Mouse (Mus musculus) kidney, postnatal 0 days (tissue): Measurements from ENCODE around the gene Bcar1. TPM values are rescaled to one million over a fixed set of nuclear protein-coding genes. Genes with fewer than 3 reads are reported as not detected.
A peak's percentile ranks its signal among the peaks of the same experiment; 100 is the strongest.

Source experiments
- ATAC-seq: fragments of 200-750 bp; cut with Nextera tagmentation; replicated peaks from 2 replicates; pipeline ENCODE4 v1.8.0; 2017; ENCODE audit warnings: low read depth, moderate number of reproducible peaks, moderate TSS enrichment, moderate library complexity; ENCODE audit not compliant: low FRiP score
- DNase-seq: peaks from one replicate; pipeline ENCODE4 v3.0.0-alpha.2; 2016; ENCODE audit warnings: low spot score
- H3K27ac ChIP-seq: fragments of 300-500 bp; sonication (generic); 2 replicates; pipeline ENCODE4 v1.5.1; 2014; ENCODE audit warnings: mild to moderate bottlenecking
- H3K27me3 ChIP-seq: fragments of 300-500 bp; sonication (generic); 2 replicates; pipeline ENCODE4 v1.6.1; 2014; ENCODE audit warnings: low read length, mixed read lengths; ENCODE audit not compliant: insufficient read depth
- H3K36me3 ChIP-seq: fragments of 300-500 bp; sonication (generic); 2 replicates; pipeline ENCODE4 v1.6.1; 2014; ENCODE audit warnings: low read length, mixed read lengths; ENCODE audit not compliant: insufficient read depth
- H3K4me1 ChIP-seq: fragments of 300-500 bp; sonication (generic); replicated peaks from 2 replicates; pipeline ENCODE4 v1.6.1; 2014; ENCODE audit warnings: antibody characterized with exemption, low read length, mixed read lengths; ENCODE audit not compliant: insufficient read depth
- H3K4me2 ChIP-seq: fragments of 300-500 bp; sonication (generic); 2 replicates; pipeline ENCODE4 v1.6.1; 2014; ENCODE audit warnings: mild to moderate bottlenecking, low read length, moderate library complexity, mixed read lengths
- H3K4me3 ChIP-seq: fragments of 300-500 bp; sonication (generic); replicated peaks from 2 replicates; pipeline ENCODE4 v1.5.1; 2014; ENCODE audit warnings: low read depth, low read length
- H3K9ac ChIP-seq: fragments of 300-500 bp; sonication (generic); 2 replicates; pipeline ENCODE4 v1.6.1; 2014; ENCODE audit warnings: low read depth, low read length
- H3K9me3 ChIP-seq: fragments of 300-500 bp; sonication (generic); replicated peaks from 2 replicates; pipeline ENCODE4 v1.6.1; 2016; ENCODE audit warnings: low read length, inconsistent platforms, mixed read lengths
- CTCF ChIP-seq: IDR thresholded peaks from 2 replicates; pipeline ENCODE4 v1.5.1; 2016; ENCODE audit warnings: antibody characterized with exemption, low read depth, mild to moderate bottlenecking, moderate library complexity
- WGBS: fragments of 180-500 bp; shearing (Covaris S2); extraction: QIAGEN DNeasy Blood & Tissue Kit; methylation state at CpG from one replicate; pipeline ENCODE4 v1.1.7; 2014; 5-methylcytosine and 5-hydroxymethylcytosine counted together
- polyA plus RNA-seq: library from polyadenylated mRNA; unstranded; fragments of >200 nt; fragmentation: Nextera tagmentation; extraction: Ambion mirVana; gene quantifications from 2 replicates; pipeline ENCODE4 v1.2.1, GENCODE M21; 2015

Bcar1 gene
- polyA plus RNA-seq, 1 experiment from 2014 or later = 49.1 TPM

DNA sequence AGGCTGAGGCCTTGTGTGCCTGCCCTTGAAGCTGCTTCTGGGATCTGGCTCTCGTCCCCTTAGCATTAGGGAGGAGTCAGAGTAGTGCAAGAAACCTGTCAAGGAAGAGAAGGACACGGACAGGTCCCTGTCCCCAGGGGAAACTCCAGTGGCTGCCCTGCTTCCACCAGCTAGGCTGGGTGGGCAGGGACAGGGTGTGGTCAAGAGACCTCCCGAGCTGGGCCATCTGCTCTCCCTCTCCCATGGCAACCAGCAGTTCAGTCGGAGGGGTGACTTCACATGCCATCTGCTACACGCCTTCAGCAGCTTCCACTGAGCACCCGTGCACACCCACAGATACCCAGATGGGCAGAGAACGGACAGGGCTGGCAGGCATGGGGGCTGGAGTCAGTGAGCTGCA is 7.3 kb downstream of the Bcar1 start:
- Histone ChIP-seq H3K27ac (peak overlapping the region; percentile 93), H3K4me2 (no peak overlapping the region), H3K4me3 (no peak overlapping the region), H3K27me3 (no peaks in the 10 kb centered on the region), H3K4me1 (peaks cover 77% of the 10 kb centered on the region), H3K36me3 (no peaks in the 10 kb centered on the region), H3K9ac (no peak overlapping the region), H3K9me3 (no peaks in the 10 kb centered on the region)
- DNase-seq (no peak), ATAC-seq (no peak)
- TF ChIP-seq CTCF = no peak
- 30% methylated on average over 7 of the region's 7 CpGs for WGBS

DNA sequence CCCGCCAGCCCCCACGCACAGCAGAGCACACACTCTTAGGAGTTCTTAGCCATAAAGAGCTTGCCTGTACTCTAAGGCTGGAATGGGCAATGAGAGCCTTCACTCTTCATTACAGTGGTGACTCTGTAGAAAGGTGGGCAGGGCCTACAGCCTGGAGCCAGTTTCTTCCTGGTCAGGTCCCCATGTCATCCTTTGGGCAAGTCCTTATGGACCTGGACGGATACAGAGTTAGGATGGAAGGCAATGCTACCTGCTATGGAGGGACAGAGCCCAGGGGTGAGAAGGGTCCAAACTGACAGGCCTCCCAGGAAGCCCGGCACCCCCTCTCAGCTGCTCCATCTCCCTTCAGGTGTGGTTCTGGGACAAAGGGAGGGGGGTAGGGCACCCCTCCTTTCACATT is 7.8 kb downstream of the Bcar1 start:
- Histone ChIP-seq H3K36me3 (no peaks in the 10 kb centered on the region), H3K9me3 (no peaks in the 10 kb centered on the region), H3K27me3 (no peaks in the 10 kb centered on the region), H3K9ac (no peak overlapping the region), H3K4me1 (peaks cover 76% of the 10 kb centered on the region), H3K27ac (peak overlapping the region; percentile 93), H3K4me3 (no peak overlapping the region), H3K4me2 (peak overlapping the region; percentile 88)
- no peak for DNase-seq
- 63% methylated on average over 4 of the region's 4 CpGs for WGBS
- no peak for TF ChIP-seq CTCF
- ATAC-seq = no peak

DNA sequence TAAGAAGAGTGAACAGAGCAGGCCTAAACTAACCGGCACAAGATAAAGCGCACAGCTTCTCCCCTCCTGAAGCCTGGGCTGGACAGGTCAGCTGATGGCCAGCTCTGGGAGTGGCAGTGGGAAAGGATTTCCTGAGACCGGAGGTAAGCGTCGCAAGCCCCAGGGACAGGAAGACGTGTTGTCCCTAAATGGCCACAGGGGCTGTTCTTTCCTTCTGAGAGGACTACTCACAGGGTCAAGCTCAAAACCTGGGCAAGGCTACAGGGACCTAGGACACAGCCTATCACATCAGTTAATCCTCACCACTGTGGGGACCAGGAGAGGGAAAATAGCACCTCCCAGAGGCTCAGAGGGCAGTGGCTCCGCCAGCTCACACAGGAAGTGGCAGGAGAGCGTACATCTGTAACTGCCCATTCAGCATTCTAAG is 8.3 kb downstream of the Bcar1 start:
- ATAC-seq = no peak
- H3K27ac ChIP-seq = peak overlapping the region; percentile 93
- no peak overlapping the region for H3K4me3 ChIP-seq
- peaks cover 76% of the 10 kb centered on the region for H3K4me1 ChIP-seq
- H3K27me3 ChIP-seq = no peaks in the 10 kb centered on the region
- WGBS = 39% methylated on average over 8 of the region's 8 CpGs
- no peaks in the 10 kb centered on the region for H3K36me3 ChIP-seq
- H3K9ac ChIP-seq = 0 out of 2 replicates have a peak overlapping the region, but pooled peaks have one; percentile 15
- DNase-seq = peak; percentile 61
- peak; percentile 49 for TF ChIP-seq CTCF
- H3K4me2 ChIP-seq = peak overlapping the region; percentile 88
- H3K9me3 ChIP-seq = no peaks in the 10 kb centered on the region

DNA sequence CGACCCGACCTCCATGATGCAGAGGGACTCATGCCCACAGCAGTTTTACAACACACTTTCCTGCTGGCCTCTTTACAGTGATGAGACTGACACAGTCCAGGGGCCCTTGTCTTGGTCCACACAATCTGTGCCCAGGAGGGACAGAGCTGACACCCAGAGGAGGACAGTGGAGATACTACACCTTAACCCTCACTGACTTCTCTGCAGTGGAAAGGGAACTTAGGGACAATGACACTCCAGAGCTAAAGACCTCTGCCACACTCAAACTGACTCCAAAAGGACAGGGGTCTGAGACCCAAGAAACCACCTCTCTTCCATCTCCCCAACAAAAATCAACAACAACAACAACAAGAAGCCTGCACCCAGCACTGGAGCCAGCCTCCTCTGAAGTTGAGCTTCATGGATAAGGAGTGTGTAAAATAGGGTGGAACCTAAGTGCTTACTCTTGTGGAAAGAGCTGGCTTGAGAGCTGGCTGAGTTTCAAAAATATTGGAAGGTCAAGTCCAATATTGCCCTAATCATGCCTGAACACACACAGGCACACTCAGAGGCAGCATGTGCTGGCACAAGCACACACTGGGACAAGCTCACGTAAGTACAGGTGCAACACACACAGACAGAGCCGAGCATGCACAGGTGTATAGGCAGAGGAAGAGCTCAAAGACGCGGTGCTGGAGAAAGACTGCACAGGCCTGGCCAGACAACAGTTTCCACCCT is 9.2 kb downstream of the Bcar1 start:
- H3K9me3 ChIP-seq = no peaks in the 10 kb centered on the region
- H3K27me3 ChIP-seq = no peaks in the 10 kb centered on the region
- peak overlapping the region; percentile 15 for H3K9ac ChIP-seq
- no peak; the same call in 1 of the 2 replicates for TF ChIP-seq CTCF
- DNase-seq = no peak
- peak overlapping the region; percentile 88 for H3K4me2 ChIP-seq
- H3K4me1 ChIP-seq = peaks cover 77% of the 10 kb centered on the region
- WGBS = 35% methylated on average over 6 of the region's 6 CpGs
- no peaks in the 10 kb centered on the region for H3K36me3 ChIP-seq
- ATAC-seq = no peak; the same call in 1 of the 2 replicates
- H3K4me3 ChIP-seq = no peak overlapping the region
- peak overlapping the region; percentile 93 for H3K27ac ChIP-seq

DNA sequence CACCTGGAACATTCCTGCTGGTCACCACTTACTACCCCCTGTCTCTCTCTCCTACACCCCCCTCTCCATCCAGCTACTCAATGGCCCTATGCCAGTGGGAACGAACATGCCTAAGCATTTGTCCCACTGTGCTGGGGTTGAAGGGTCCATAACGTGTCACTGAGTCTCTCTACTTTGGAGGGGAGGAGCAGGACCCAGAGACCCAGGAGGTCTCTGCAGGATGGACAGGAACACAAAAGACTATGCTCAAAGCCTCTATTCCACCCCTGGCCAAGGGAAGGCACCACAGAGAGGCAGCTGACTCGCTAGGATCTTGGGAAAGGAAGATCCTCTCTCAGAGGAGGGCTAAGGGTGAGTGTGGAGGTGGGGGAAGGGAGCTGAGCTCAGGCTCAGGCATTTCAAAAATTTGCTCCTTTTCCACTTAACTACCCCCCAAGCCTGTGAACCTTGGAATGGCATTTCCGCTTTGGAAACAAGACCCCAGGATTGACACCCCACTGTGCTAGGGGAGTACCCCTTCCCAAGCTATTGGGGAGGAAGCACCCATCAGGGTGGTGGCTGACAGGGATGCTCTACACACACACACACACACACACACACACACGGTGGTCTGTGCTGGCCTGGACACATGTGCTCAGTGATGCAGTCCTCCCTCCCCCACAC is 9.9 kb downstream of the Bcar1 start:
- Histone ChIP-seq H3K27me3 (no peaks in the 10 kb centered on the region), H3K4me3 (no peak overlapping the region), H3K27ac (peak overlapping the region; percentile 93), H3K4me1 (peaks cover 77% of the 10 kb centered on the region), H3K4me2 (peak overlapping the region; percentile 88), H3K36me3 (no peaks in the 10 kb centered on the region), H3K9me3 (no peaks in the 10 kb centered on the region), H3K9ac (peak overlapping the region; percentile 93)
- no peak for TF ChIP-seq CTCF
- DNase-seq = peak; percentile 85
- ATAC-seq = peak; percentile 15; the same call in 1 of the 2 replicates
- 6% methylated on average over 5 of the region's 5 CpGs for whole genome bisulfite sequencing

DNA sequence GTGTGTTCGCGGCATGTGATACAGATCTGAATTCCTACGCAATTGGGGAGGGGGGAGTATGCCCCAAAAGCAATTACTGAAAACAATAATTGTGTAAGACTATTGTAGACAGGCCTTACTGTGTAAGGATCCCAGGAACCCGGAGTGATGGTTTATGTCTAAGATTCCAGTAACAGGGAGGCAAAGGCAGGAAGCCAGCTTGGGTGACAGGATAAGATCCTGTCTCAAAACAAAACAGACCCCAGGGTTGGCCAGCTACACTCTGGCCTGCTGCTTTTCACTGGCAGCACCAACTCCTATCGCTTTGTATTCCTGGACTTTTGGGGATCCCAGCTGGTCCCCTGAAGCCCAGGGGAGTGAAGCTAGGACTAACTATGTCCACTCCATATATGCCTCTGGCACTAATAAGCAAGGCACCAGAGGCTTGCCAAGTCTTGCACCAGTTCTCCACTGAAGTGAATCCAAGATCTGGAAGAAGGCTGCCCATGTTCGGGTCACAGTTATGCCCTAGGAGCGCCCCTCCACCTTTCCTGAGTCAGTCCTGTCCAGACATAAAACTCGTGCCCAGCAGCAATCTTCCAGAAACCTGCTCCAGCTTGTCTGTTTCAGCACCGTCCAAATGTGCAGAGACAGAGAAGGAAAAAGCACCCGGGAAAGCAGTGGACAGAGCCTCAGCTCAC is 11.1 kb downstream of the Bcar1 start:
- Histone ChIP-seq H3K36me3 (no peaks in the 10 kb centered on the region), H3K27me3 (no peaks in the 10 kb centered on the region), H3K4me3 (peak overlapping the region; percentile 78; the same call in 1 of the 2 replicates), H3K9me3 (no peaks in the 10 kb centered on the region), H3K27ac (peak overlapping the region; percentile 93), H3K4me2 (peak overlapping the region; percentile 88), H3K4me1 (peaks cover 89% of the 10 kb centered on the region), H3K9ac (peak overlapping the region; percentile 93; the same call in 1 of the 2 replicates)
- DNase-seq (no peak), ATAC-seq (no peak)
- 20% methylated on average over 10 of the region's 10 CpGs for whole genome bisulfite sequencing
- no peak for TF ChIP-seq CTCF
